Mouse (Mus musculus): ENCODE data around the gene Adcy3. TPM values are rescaled to one million over a fixed set of nuclear protein-coding genes. Genes with fewer than 3 reads are reported as not detected.
A peak's percentile ranks its signal among the peaks of the same experiment; 100 is the strongest.

Adcy3 gene
- polyA plus RNA-seq, 1 experiment from 2014 or later: 0.75 TPM

DNA sequence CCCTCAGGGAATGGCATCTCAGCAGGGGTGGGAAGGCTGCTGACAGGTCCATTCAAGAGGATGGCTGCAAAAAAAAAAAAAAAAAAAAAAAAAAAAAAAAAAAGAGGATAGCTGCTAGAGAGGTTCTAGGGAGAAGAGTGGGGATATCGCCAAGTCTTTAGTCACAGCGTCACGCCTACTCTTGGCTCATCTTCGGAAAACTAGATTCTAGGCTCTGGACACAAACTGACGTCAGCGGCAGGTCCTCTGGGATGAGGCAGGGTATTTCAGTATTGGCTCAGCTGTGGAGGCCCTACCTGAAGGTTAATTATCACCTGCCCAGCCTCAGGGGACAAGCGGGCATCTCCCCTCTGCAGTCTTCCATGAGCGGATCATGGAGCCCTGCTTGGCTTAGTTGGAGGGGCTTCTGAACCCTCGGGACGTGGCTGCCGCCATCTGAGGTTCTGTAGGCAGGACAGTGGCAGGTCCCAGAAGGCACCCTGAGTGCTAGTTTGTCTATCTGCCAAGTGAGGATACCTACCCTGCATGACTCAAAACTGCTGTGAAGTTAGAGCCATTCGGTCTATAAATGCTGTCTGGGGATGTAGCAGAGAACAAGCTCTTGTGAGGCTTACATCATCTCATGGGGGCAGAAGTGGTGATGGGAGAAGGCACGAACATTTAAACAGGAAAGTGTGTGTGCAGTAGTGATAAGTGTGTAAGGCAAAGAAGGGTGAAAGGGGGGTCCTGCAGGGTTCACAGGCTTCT lies 68.7 kb downstream of the Adcy3 start:
- H3K9me3 ChIP-seq (ENCODE audit: low read length): no peaks in the 10 kb centered on the region
- no peak for TF ChIP-seq EP300 (IDR thresholded peaks at IDR 0.05; ENCODE audit: low read depth)
- no peak for TF ChIP-seq CTCF (IDR thresholded peaks at IDR 0.05; ENCODE audit: low read depth)
- no peak overlapping the region for H3K27ac ChIP-seq (ENCODE audit: low read depth)
- H3K4me1 ChIP-seq (ENCODE audit: insufficient read depth): 0 out of 2 replicates have a peak, but pooled peaks cover 2% of the 10 kb centered on the region
- WGBS (ENCODE audit: insufficient replicate concordance): 87% methylated on average over 13 of the region's 13 CpGs
- no peak overlapping the region for H3K4me3 ChIP-seq (ENCODE audit: low read depth, low read length)
- H3K27me3 ChIP-seq (ENCODE audit: insufficient read depth, low read length): no peaks in the 10 kb centered on the region
- ATAC-seq (no peak), DNase-seq (no peak)
- H3K4me2 ChIP-seq (ENCODE audit: low read depth, low read length): no peak overlapping the region
- 0 out of 2 replicates have a peak, but pooled peaks cover under 1% of the 10 kb centered on the region for H3K36me3 ChIP-seq (replicated peaks; ENCODE audit: insufficient read depth, low read length)
- H3K9ac ChIP-seq (replicated peaks): no peak overlapping the region

DNA sequence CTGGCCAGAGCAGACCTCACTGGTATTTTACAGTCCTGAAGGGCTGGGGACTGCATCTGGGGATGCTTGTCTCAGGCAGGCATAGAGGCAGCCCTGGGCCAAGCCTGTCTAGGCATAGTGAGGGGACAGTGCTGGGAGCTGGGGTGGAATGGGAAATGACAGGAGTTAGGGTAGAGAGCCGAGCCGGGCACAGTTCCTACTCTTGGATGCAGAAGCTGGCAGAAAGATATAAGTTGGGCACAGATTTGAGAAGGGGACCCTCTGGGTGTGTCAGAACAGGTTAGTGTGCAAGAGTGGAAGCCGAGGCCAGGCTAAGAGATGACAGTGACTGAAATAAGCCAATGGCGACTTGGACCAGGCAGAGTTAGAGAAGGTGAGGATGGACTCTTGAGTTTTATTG lies 69.3 kb downstream of the Adcy3 start:
- 78% methylated on average over 4 of the region's 4 CpGs for WGBS (ENCODE audit: insufficient replicate concordance)
- no peak for DNase-seq

DNA sequence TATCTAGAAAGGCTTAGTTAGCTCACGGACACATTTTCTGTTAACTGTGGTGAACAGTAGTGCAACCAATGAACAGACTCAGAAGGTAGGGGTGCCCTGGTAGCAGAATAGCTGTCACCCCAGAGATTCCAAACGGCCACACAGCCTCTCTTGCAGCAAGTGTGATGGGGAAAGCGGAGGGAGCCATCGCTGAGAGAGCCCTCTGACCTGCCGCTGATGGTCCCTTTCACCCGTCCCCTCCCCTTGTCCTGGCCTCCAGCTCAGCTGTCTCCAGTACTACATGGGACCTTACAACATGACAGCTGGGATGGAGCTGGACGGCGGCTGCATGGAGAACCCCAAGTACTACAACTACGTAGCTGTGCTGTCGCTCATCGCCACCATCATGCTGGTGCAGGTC lies 73.2 kb downstream of the Adcy3 start:
- H3K27ac ChIP-seq (ENCODE audit: low read depth): no peak overlapping the region
- 0 out of 2 replicates have a peak, but pooled peaks cover 3% of the 10 kb centered on the region for H3K36me3 ChIP-seq (replicated peaks; ENCODE audit: insufficient read depth, low read length)
- H3K4me2 ChIP-seq (ENCODE audit: low read depth, low read length): no peak overlapping the region
- no peak for DNase-seq
- H3K9me3 ChIP-seq (ENCODE audit: low read length): no peaks in the 10 kb centered on the region
- H3K27me3 ChIP-seq (ENCODE audit: insufficient read depth, low read length): no peaks in the 10 kb centered on the region
- H3K4me1 ChIP-seq (ENCODE audit: insufficient read depth): 0 out of 2 replicates have a peak, but pooled peaks cover 2% of the 10 kb centered on the region
- ATAC-seq: no peak
- TF ChIP-seq EP300 (IDR thresholded peaks at IDR 0.05; ENCODE audit: low read depth) (no peak), CTCF (IDR thresholded peaks at IDR 0.05; ENCODE audit: low read depth) (no peak)
- no peak overlapping the region for H3K4me3 ChIP-seq (ENCODE audit: low read depth, low read length)
- H3K9ac ChIP-seq (replicated peaks): no peak overlapping the region
- WGBS (ENCODE audit: insufficient replicate concordance): 90% methylated on average over 11 of the region's 11 CpGs

More for the DNA sequence above, 69.3 kb downstream of the Adcy3 start:
- 0 out of 2 replicates have a peak, but pooled peaks cover 2% of the 10 kb centered on the region for H3K4me1 ChIP-seq (ENCODE audit: insufficient read depth)
- H3K4me2 ChIP-seq (ENCODE audit: low read depth, low read length): no peak overlapping the region
- H3K36me3 ChIP-seq (replicated peaks; ENCODE audit: insufficient read depth, low read length): 0 out of 2 replicates have a peak, but pooled peaks cover 3% of the 10 kb centered on the region
- H3K9ac ChIP-seq (replicated peaks): no peak overlapping the region
- no peak for TF ChIP-seq EP300 (IDR thresholded peaks at IDR 0.05; ENCODE audit: low read depth)
- no peak for TF ChIP-seq CTCF (IDR thresholded peaks at IDR 0.05; ENCODE audit: low read depth)
- no peak overlapping the region for H3K4me3 ChIP-seq (ENCODE audit: low read depth, low read length)
- no peak for ATAC-seq
- H3K27me3 ChIP-seq (ENCODE audit: insufficient read depth, low read length): no peaks in the 10 kb centered on the region
- no peak overlapping the region for H3K27ac ChIP-seq (ENCODE audit: low read depth)
- no peaks in the 10 kb centered on the region for H3K9me3 ChIP-seq (ENCODE audit: low read length)

DNA sequence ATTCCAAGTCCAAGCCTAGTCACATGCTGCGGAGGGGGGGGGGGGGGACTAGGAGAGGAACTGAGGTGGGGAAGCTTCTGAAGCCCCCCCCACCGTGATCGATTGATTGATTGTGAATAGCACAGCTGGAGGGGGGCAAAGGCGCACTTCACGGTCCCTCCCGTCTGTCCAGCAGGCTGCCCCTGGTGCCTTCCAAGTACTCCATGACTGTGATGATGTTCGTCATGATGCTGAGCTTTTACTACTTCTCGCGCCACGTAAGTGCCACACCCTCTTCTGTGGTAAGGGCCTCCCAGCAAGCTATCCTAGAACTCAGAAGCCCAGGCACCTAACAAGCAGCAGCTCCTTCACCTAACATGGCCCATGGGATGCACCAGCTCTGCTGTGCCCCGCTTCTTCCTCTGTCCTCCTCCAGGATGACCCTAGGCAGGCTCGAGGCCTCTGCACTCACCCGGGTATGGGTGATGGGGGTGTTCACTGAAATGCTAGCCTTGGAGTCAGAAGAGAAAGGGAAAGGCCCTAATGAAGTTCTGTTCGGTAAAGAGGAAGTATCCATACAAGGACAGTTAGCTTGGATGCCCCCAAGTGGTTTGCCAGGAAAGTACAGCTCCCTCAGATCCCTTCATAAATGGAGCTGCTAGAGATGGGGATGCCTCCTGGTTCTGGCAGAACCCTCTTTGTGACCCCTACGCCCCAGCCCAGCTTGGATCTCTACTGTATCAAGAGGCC lies 75.7 kb downstream of the Adcy3 start:
- Histone ChIP-seq H3K27me3 (ENCODE audit: insufficient read depth, low read length) (no peaks in the 10 kb centered on the region), H3K36me3 (replicated peaks; ENCODE audit: insufficient read depth, low read length) (peaks cover 15% of the 10 kb centered on the region; the same call in 1 of the 2 replicates), H3K27ac (ENCODE audit: low read depth) (no peak overlapping the region), H3K4me2 (ENCODE audit: low read depth, low read length) (no peak overlapping the region), H3K9ac (replicated peaks) (no peak overlapping the region), H3K9me3 (ENCODE audit: low read length) (no peaks in the 10 kb centered on the region), H3K4me1 (ENCODE audit: insufficient read depth) (0 out of 2 replicates have a peak, but pooled peaks cover 2% of the 10 kb centered on the region), H3K4me3 (ENCODE audit: low read depth, low read length) (no peak overlapping the region)
- DNase-seq (peak; percentile 54), ATAC-seq (no peak)
- TF ChIP-seq CTCF (IDR thresholded peaks at IDR 0.05; ENCODE audit: low read depth) (peak; percentile 74), EP300 (IDR thresholded peaks at IDR 0.05; ENCODE audit: low read depth) (no peak)
- 69% methylated on average over 15 of the region's 15 CpGs for WGBS (ENCODE audit: insufficient replicate concordance)

DNA sequence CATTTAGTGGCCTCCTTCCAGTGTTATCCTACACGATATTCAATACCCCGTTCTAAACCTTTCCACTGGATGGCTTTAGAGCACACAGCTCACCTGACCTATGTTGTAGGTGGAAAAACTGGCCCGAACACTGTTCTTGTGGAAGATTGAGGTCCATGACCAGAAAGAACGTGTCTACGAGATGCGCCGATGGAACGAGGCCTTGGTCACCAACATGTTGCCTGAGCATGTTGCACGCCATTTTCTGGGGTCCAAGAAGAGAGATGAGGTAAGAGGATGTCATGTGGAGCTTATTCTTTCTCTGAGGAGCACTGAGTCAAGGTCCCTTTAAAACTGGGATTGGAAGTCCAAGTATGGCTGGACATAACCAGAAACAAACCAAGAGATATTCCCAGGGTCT lies 76.3 kb downstream of the Adcy3 start:
- 86% methylated on average over 9 of the region's 9 CpGs for WGBS (ENCODE audit: insufficient replicate concordance)
- no peak overlapping the region for H3K4me2 ChIP-seq (ENCODE audit: low read depth, low read length)
- H3K4me1 ChIP-seq (ENCODE audit: insufficient read depth): 0 out of 2 replicates have a peak, but pooled peaks cover 2% of the 10 kb centered on the region
- H3K36me3 ChIP-seq (replicated peaks; ENCODE audit: insufficient read depth, low read length): peaks cover 18% of the 10 kb centered on the region; the same call in 1 of the 2 replicates
- DNase-seq (no peak), ATAC-seq (no peak)
- TF ChIP-seq CTCF (IDR thresholded peaks at IDR 0.05; ENCODE audit: low read depth) (no peak), EP300 (IDR thresholded peaks at IDR 0.05; ENCODE audit: low read depth) (no peak)
- no peaks in the 10 kb centered on the region for H3K9me3 ChIP-seq (ENCODE audit: low read length)
- no peak overlapping the region for H3K27ac ChIP-seq (ENCODE audit: low read depth)
- H3K4me3 ChIP-seq (ENCODE audit: low read depth, low read length): no peak overlapping the region
- no peak overlapping the region for H3K9ac ChIP-seq (replicated peaks)
- no peaks in the 10 kb centered on the region for H3K27me3 ChIP-seq (ENCODE audit: insufficient read depth, low read length)

DNA sequence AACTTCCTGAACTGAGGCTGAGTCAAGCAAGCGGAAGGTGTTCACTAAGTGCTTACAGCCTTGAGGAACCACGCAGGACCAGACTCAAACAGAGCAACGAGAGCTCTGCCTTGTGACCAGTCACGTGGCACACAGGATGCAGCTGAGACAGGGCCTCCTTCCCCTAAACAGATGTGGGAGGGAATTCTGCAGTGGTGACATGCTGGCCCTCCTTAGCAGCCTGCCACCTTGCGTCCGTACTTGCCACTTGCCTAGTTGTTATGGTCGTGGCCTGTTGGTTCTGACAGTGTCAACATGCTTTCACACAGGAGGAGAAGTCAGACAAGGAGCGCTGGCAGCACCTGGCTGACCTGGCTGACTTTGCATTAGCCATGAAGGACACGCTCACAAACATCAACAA lies 78.3 kb downstream of the Adcy3 start:
- Histone ChIP-seq H3K4me1 (ENCODE audit: insufficient read depth) (no peaks in the 10 kb centered on the region), H3K36me3 (replicated peaks; ENCODE audit: insufficient read depth, low read length) (peaks cover 36% of the 10 kb centered on the region), H3K27me3 (ENCODE audit: insufficient read depth, low read length) (no peaks in the 10 kb centered on the region), H3K4me2 (ENCODE audit: low read depth, low read length) (no peak overlapping the region), H3K4me3 (ENCODE audit: low read depth, low read length) (no peak overlapping the region), H3K9ac (replicated peaks) (no peak overlapping the region), H3K9me3 (ENCODE audit: low read length) (no peaks in the 10 kb centered on the region), H3K27ac (ENCODE audit: low read depth) (no peak overlapping the region)
- peak; percentile 72 for ATAC-seq
- TF ChIP-seq EP300 (IDR thresholded peaks at IDR 0.05; ENCODE audit: low read depth) (no peak), CTCF (IDR thresholded peaks at IDR 0.05; ENCODE audit: low read depth) (peak; percentile 47)
- WGBS (ENCODE audit: insufficient replicate concordance): 52% methylated on average over 9 of the region's 9 CpGs
- peak; percentile 49 for DNase-seq

Measured in liver, postnatal 0 days (tissue).